Mouse (Mus musculus) heart, adult 2 months (tissue): Measurements from ENCODE around the gene Anln.

Experiments used
- CTCF ChIP-seq: fragments of 200-600 bp; IDR thresholded peaks from 2 replicates; pipeline ENCODE4 v1.8.1; 2022; ENCODE audit warnings: antibody characterized with exemption, mild to moderate bottlenecking, moderate library complexity
- EP300 ChIP-seq: fragments of 200-500 bp; IDR thresholded peaks from 2 replicates; pipeline ENCODE4 v1.6.1; 2011; ENCODE audit warnings: low read depth, low read length, control low read depth; ENCODE audit not compliant: insufficient read depth

GRCm38 (mm10) chr9:22394725-22395124 lies 5.7 kb upstream of the Anln start:
- TF ChIP-seq CTCF = no peak
- TF ChIP-seq EP300 = no peak
